Comparison of ENCODE assay signal across 8 mouse cellular contexts in the genomic region with DNA sequence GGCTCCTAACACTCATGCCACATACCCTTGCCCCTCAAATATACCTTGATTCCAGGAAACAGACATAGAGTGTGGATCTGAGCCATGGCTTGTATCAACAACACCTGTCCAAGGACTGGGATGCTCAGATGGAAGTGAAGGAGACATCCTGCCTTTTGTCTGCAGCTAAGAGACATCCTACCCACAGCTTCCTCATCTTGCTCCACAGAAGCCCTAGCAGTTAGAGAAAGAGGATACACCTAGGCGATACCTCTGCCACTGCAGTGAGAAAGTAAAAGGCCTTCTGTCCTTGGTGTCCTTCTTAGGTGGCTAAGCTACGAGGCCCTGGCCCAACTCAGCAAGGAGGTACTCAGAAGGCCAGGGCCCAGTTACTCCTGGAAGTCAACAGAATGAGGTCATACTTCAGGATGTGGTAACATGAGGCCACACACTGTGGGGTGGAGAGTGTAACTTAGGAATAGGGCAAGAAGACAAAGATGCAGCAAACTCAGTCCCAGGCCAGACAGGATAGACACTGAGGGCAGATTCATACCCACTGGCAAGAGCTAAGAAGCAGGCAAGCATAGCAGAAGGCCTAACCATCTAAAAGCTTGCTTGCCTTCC. TPM values are rescaled to one million over a fixed set of nuclear protein-coding genes. Genes with fewer than 3 reads are reported as not detected.
DNase-seq lines count a peak whose midpoint lies in the region; ATAC-seq and TF ChIP-seq lines count a peak whose summit lies in the region.

No protein-coding gene starts in this region.

- WGBS in liver, embryonic 15.5 days (ENCODE audit: insufficient replicate concordance), result 33% methylated on average over 2 of the region's 2 CpGs
- WGBS in neural tube, embryonic 15.5 days, result 82% methylated on average over 2 of the region's 2 CpGs
- WGBS in hindbrain, postnatal 0 days, result 89% methylated on average over 2 of the region's 2 CpGs

- H3K36me3 ChIP-seq in C2C12 (ENCODE audit: control insufficient read depth, insufficient read depth), result no peaks in the 10 kb centered on the region
- no peaks in the 10 kb centered on the region for H3K36me3 ChIP-seq in liver, embryonic 15.5 days (replicated peaks)
- no peaks in the 10 kb centered on the region for H3K36me3 ChIP-seq in neural tube, embryonic 15.5 days
- H3K36me3 ChIP-seq in hindbrain, postnatal 0 days (ENCODE audit: insufficient read depth, low read length), result no peaks in the 10 kb centered on the region

- peak; percentile 77 for DNase-seq in gastrocnemius, adult 18-20 months (ENCODE audit: low spot score)
- DNase-seq in gastrocnemius, postnatal 10 days, result no peak
- DNase-seq in heart, adult 9 months (ENCODE audit: low spot score in 2 of 2), result peak; percentile 47 to 61
- DNase-seq in cerebellum, postnatal 36 days, result no peak
- DNase-seq in hindbrain, postnatal 0 days (ENCODE audit: low spot score), result no peak

- H3K9me3 ChIP-seq in liver, embryonic 15.5 days (replicated peaks), result no peaks in the 10 kb centered on the region
- H3K9me3 ChIP-seq in neural tube, embryonic 15.5 days (replicated peaks), result no peaks in the 10 kb centered on the region
- H3K9me3 ChIP-seq in hindbrain, postnatal 0 days (ENCODE audit: low read length), result no peaks in the 10 kb centered on the region

- no peak overlapping the region for H3K4me3 ChIP-seq in C2C12 (ENCODE audit: insufficient read depth, poor library complexity, severe bottlenecking)
- no peak overlapping the region for H3K4me3 ChIP-seq in liver, embryonic 15.5 days (replicated peaks)
- no peak overlapping the region for H3K4me3 ChIP-seq in neural tube, embryonic 15.5 days (replicated peaks)
- no peak overlapping the region for H3K4me3 ChIP-seq in hindbrain, postnatal 0 days (ENCODE audit: low read length)

- peaks cover 88% of the 10 kb centered on the region for H3K4me1 ChIP-seq in liver, embryonic 15.5 days (replicated peaks)
- peaks cover 77% of the 10 kb centered on the region for H3K4me1 ChIP-seq in neural tube, embryonic 15.5 days
- H3K4me1 ChIP-seq in hindbrain, postnatal 0 days (ENCODE audit: insufficient read depth, low read length), result peaks cover 53% of the 10 kb centered on the region

- H3ac ChIP-seq in C2C12 (ENCODE audit: control insufficient read depth, insufficient read length, low read depth), result peak overlapping the region; percentile 39

- H3K9ac ChIP-seq in liver, embryonic 15.5 days, result no peak overlapping the region
- H3K9ac ChIP-seq in neural tube, embryonic 15.5 days (replicated peaks), result no peak overlapping the region
- H3K9ac ChIP-seq in hindbrain, postnatal 0 days (replicated peaks; ENCODE audit: low read length), result no peak overlapping the region

- peak overlapping the region; percentile 64 for H3K27ac ChIP-seq in liver, embryonic 15.5 days (replicated peaks)
- no peak overlapping the region for H3K27ac ChIP-seq in neural tube, embryonic 15.5 days (replicated peaks)
- H3K27ac ChIP-seq in hindbrain, postnatal 0 days, result no peak overlapping the region

- H3K27me3 ChIP-seq in C2C12 (ENCODE audit: control insufficient read depth, insufficient read depth, insufficient read length), result no peaks in the 10 kb centered on the region
- no peaks in the 10 kb centered on the region for H3K27me3 ChIP-seq in liver, embryonic 15.5 days
- H3K27me3 ChIP-seq in neural tube, embryonic 15.5 days (replicated peaks), result no peaks in the 10 kb centered on the region
- H3K27me3 ChIP-seq in hindbrain, postnatal 0 days (ENCODE audit: insufficient read depth, low read length), result no peaks in the 10 kb centered on the region

- TF ChIP-seq CTCF in C2C12 (IDR thresholded peaks at IDR 0.05; ENCODE audit: control insufficient read depth, insufficient read depth, insufficient read length), result no peak
- TF ChIP-seq CTCF in hindbrain, postnatal 0 days (IDR thresholded peaks at IDR 0.05; ENCODE audit: low read depth), result no peak

- H3K4me2 ChIP-seq in liver, embryonic 15.5 days, result peak overlapping the region; percentile 38
- H3K4me2 ChIP-seq in neural tube, embryonic 15.5 days, result no peak overlapping the region
- no peak overlapping the region for H3K4me2 ChIP-seq in hindbrain, postnatal 0 days (ENCODE audit: low read depth, low read length)

- peaks cover 97% of the 10 kb centered on the region for H3K79me3 ChIP-seq in C2C12 (ENCODE audit: low read depth)

- ATAC-seq in liver, embryonic 15.5 days (ENCODE audit: insufficient read depth), result no peak
- ATAC-seq in neural tube, embryonic 15.5 days (ENCODE audit: low FRiP score), result no peak
- ATAC-seq in hindbrain, postnatal 0 days, result no peak

- peaks cover 100% of the 10 kb centered on the region for H3K79me2 ChIP-seq in C2C12 (ENCODE audit: control insufficient read depth, insufficient read depth)

TF ChIP-seq in C2C12, 6 proteins besides CTCF, POLR2A, EP300 and RAD21:
- TF ChIP-seq MAX (IDR thresholded peaks at IDR 0.05) (no peak), CEBPB (IDR thresholded peaks at IDR 0.05; ENCODE audit: low read depth) (no peak), MYOG (IDR thresholded peaks at IDR 0.05; ENCODE audit: control insufficient read depth, extremely low read depth, insufficient read length) (no peak)
TF ChIP-seq in C2C12: peak in this region for 0.

RNA-seq across cellular contexts. Expression of gene Mapkapk2, which starts 8.0 kb away (rescaled TPM):
- 100 to 1,000 TPM; 217 to 250 TPM for total RNA-seq in gastrocnemius, adult 18-20 months (2021)
- total RNA-seq in gastrocnemius, postnatal 10 days (2021), result 100 to 1,000 TPM; 171 to 177 TPM
- polyA plus RNA-seq in C2C12 (2012; fragmentation: generic; extraction: Trizol), result 87.0 TPM
- polyA plus RNA-seq in liver, embryonic 15.5 days (2015; fragmentation: Nextera tagmentation; extraction: Ambion mirVana), result 13.0 and 15.7 TPM in 2 replicates
- 15.0 and 19.9 TPM in 2 replicates for polyA plus RNA-seq in neural tube, embryonic 15.5 days (2015; fragmentation: Nextera tagmentation; extraction: Ambion mirVana)
- total RNA-seq in hindbrain, postnatal 0 days (2014; rRNA removed), result 71.1 and 74.2 TPM in 2 replicates
- polyA plus RNA-seq in hindbrain, postnatal 0 days (2015; fragmentation: Nextera tagmentation; extraction: Ambion mirVana), result 19.7 and 21.2 TPM in 2 replicates

RNA-seq across cellular contexts. Expression of gene Dyrk3, which starts 48.5 kb away (rescaled TPM):
- total RNA-seq in gastrocnemius, adult 18-20 months (2021), result not detected
- under 1 TPM; 0.12 to 0.14 TPM for total RNA-seq in gastrocnemius, postnatal 10 days (2021)
- 5.0 TPM for polyA plus RNA-seq in C2C12 (2012; fragmentation: generic; extraction: Trizol)
- polyA plus RNA-seq in liver, embryonic 15.5 days (2015; fragmentation: Nextera tagmentation; extraction: Ambion mirVana), result 16.6 and 18.3 TPM in 2 replicates
- polyA plus RNA-seq in neural tube, embryonic 15.5 days (2015; fragmentation: Nextera tagmentation; extraction: Ambion mirVana), result 10.3 and 14.0 TPM in 2 replicates
- 8.9 and 9.3 TPM in 2 replicates for total RNA-seq in hindbrain, postnatal 0 days (2014; rRNA removed)
- polyA plus RNA-seq in hindbrain, postnatal 0 days (2015; fragmentation: Nextera tagmentation; extraction: Ambion mirVana), result 10.2 and 11.1 TPM in 2 replicates

Comparison
In these comparisons a context has a peak if more than half of its experiments do, and no peak if none do; other contexts are left out.
1. DNase-seq: peak in gastrocnemius, adult 18-20 months (single experiment) and heart, adult 9 months (2 of 2); none in gastrocnemius, postnatal 10 days (single experiment), cerebellum, postnatal 36 days (0 of 2) and hindbrain, postnatal 0 days (single experiment).